8 mouse cellular contexts compared by ENCODE assay signal in the genomic region with DNA sequence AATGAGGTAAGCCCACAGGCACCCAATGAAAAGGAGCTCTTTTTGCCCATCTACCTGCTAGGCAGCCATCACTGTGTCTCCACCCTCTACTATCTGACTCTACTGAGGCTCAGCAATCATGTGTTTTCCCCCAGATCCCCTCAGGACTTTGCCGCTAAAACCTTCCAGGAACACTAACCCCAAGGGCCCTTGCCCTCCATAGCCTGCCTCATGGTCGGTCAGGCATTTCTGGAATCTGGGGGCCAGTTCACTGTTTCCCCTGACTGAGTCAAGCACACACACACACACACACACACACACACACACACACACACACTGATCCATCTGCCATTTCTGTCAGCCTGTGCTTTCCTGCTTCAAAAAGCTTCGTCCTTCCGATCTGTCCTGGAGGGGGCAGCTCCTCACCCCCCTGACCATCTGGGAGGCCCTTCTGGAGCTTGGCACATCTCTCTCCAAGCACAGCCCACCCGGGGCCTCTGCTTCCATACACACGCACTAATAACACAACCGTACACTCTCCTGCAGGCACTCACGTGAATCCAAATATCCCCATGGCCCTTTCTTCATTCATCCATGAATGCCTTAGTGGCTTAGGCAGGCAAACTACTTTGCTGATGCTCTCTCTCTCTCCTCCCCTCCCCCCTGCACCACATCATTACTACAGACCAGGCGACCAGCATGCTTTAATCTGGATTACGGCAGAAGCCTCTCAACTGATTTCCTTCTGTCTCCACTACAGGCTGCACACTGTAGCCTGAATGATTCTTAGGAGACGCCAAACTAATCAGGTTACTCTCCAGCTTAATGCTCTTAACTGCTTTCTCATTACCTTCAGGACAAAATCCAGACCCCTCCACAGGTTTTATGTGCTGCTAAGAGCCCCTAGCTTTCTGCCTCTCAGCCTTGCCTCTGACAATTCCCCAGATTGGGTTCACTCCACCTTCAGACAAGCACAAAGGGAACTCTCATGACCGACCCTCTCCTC. TPM values are rescaled to one million over a fixed set of nuclear protein-coding genes. Genes with fewer than 3 reads are reported as not detected.
A peak's percentile ranks its signal among the peaks of the same experiment; 100 is the strongest.
DNase-seq lines count a peak whose midpoint lies in the region; ATAC-seq lines count a peak whose summit lies in the region.

No protein-coding gene starts in this region.

- WGBS in neural tube, embryonic 11.5 days: 44% methylated on average over 12 of the region's 12 CpGs
- 23% methylated on average over 12 of the region's 12 CpGs for WGBS in embryonic facial prominence, embryonic 10.5 days
- 48% methylated on average over 12 of the region's 12 CpGs for WGBS in intestine, embryonic 15.5 days

- H3K27me3 ChIP-seq in neural tube, embryonic 11.5 days (ENCODE audit: control insufficient read depth, insufficient read depth, low read length): no peaks in the 10 kb centered on the region
- no peaks in the 10 kb centered on the region for H3K27me3 ChIP-seq in embryonic facial prominence, embryonic 10.5 days (replicated peaks; ENCODE audit: low read depth, poor library complexity, severe bottlenecking)
- H3K27me3 ChIP-seq in intestine, embryonic 15.5 days (replicated peaks): no peaks in the 10 kb centered on the region

- no peak overlapping the region; the same call in 1 of the 2 replicates for H3K4me3 ChIP-seq in neural tube, embryonic 11.5 days (ENCODE audit: low read depth, low read length)
- peak overlapping the region; percentile 8; the same call in 1 of the 2 replicates for H3K4me3 ChIP-seq in embryonic facial prominence, embryonic 10.5 days
- H3K4me3 ChIP-seq in intestine, embryonic 15.5 days (replicated peaks): no peak overlapping the region

- H3K4me1 ChIP-seq in neural tube, embryonic 11.5 days (ENCODE audit: control insufficient read depth, insufficient read depth, low read length): peaks cover 19% of the 10 kb centered on the region
- H3K4me1 ChIP-seq in embryonic facial prominence, embryonic 10.5 days: peaks cover 27% of the 10 kb centered on the region
- peaks cover 7% of the 10 kb centered on the region for H3K4me1 ChIP-seq in intestine, embryonic 15.5 days (replicated peaks)

- no peaks in the 10 kb centered on the region for H3K9me3 ChIP-seq in neural tube, embryonic 11.5 days (ENCODE audit: control insufficient read depth, low read length)
- no peaks in the 10 kb centered on the region for H3K9me3 ChIP-seq in embryonic facial prominence, embryonic 10.5 days
- no peaks in the 10 kb centered on the region for H3K9me3 ChIP-seq in intestine, embryonic 15.5 days

- peak overlapping the region; percentile 53 for H3K27ac ChIP-seq in neural tube, embryonic 11.5 days (ENCODE audit: low read depth, low read length)
- H3K27ac ChIP-seq in embryonic facial prominence, embryonic 10.5 days (replicated peaks): no peak overlapping the region; the same call in 1 of the 2 replicates
- H3K27ac ChIP-seq in intestine, embryonic 15.5 days: no peak overlapping the region

- peak overlapping the region; percentile 1 for H3K4me2 ChIP-seq in neural tube, embryonic 11.5 days (ENCODE audit: low read depth)
- H3K4me2 ChIP-seq in intestine, embryonic 15.5 days (replicated peaks): no peak overlapping the region; the same call in 1 of the 2 replicates

- peak; percentile 20; the same call in 1 of the 2 replicates for ATAC-seq in neural tube, embryonic 11.5 days (ENCODE audit: insufficient read depth, low FRiP score, low TSS enrichment)
- peak; percentile 48; the same call in 1 of the 2 replicates for ATAC-seq in intestine, embryonic 15.5 days
- no peak for ATAC-seq in megakaryocyte progenitor cell, adult 5-6 weeks (replicated peaks; ENCODE audit: poor library complexity)

- peak overlapping the region; percentile 10; the same call in 1 of the 2 replicates for H3K9ac ChIP-seq in neural tube, embryonic 11.5 days (ENCODE audit: low read length)
- no peak overlapping the region for H3K9ac ChIP-seq in intestine, embryonic 15.5 days

- peak; percentile 19 for DNase-seq in neural tube, embryonic 11.5 days (ENCODE audit: low spot score)
- no peak for DNase-seq in neural tube, embryonic 10.5 days (ENCODE audit: extremely low spot score, low spot score)
- DNase-seq in embryonic facial prominence, embryonic 10.5 days (ENCODE audit: low spot score): peak; percentile 15
- peak; percentile 84 for DNase-seq in retina, postnatal 7 days (ENCODE audit: low read depth, low spot score)
- no peak for DNase-seq in thymus, postnatal 14 days
- no peak for DNase-seq in gastrocnemius, postnatal 10 days

- peaks cover 14% of the 10 kb centered on the region for H3K36me3 ChIP-seq in neural tube, embryonic 11.5 days (ENCODE audit: control insufficient read depth, insufficient read depth, low read length)
- H3K36me3 ChIP-seq in embryonic facial prominence, embryonic 10.5 days (replicated peaks): peaks cover 60% of the 10 kb centered on the region
- H3K36me3 ChIP-seq in intestine, embryonic 15.5 days: peaks cover 7% of the 10 kb centered on the region; the same call in 1 of the 2 replicates

RNA-seq across cellular contexts. Expression of a gene that starts 11.6 kb away (rescaled TPM):
- 115 and 128 TPM in 2 replicates for polyA plus RNA-seq in neural tube, embryonic 11.5 days (2014; fragmentation: Nextera tagmentation; extraction: Ambion mirVana)
- polyA plus RNA-seq in embryonic facial prominence, embryonic 10.5 days (2016; fragmentation: Nextera tagmentation; extraction: Ambion mirVana): 94.9 and 104 TPM in 2 replicates
- 36.6 and 37.8 TPM in 2 replicates for polyA plus RNA-seq in intestine, embryonic 15.5 days (2015; fragmentation: Nextera tagmentation; extraction: Ambion mirVana)
- total RNA-seq in megakaryocyte progenitor cell, adult 5-6 weeks (2015): not detected in 2 replicates
- not detected in 2 replicates for total RNA-seq in megakaryocyte progenitor cell, adult 5-6 weeks (2017)
- 10 to 100 TPM; 10.6 to 13.0 TPM for total RNA-seq in gastrocnemius, postnatal 10 days (2021)

RNA-seq across cellular contexts. Expression of a gene that starts 15.6 kb away (rescaled TPM):
- polyA plus RNA-seq in neural tube, embryonic 11.5 days (2014; fragmentation: Nextera tagmentation; extraction: Ambion mirVana): 47.3 and 53.7 TPM in 2 replicates
- polyA plus RNA-seq in embryonic facial prominence, embryonic 10.5 days (2016; fragmentation: Nextera tagmentation; extraction: Ambion mirVana): 30.3 and 33.1 TPM in 2 replicates
- polyA plus RNA-seq in intestine, embryonic 15.5 days (2015; fragmentation: Nextera tagmentation; extraction: Ambion mirVana): 29.0 and 29.4 TPM in 2 replicates
- 16.2 and 21.0 TPM in 2 replicates for total RNA-seq in megakaryocyte progenitor cell, adult 5-6 weeks (2015)
- total RNA-seq in megakaryocyte progenitor cell, adult 5-6 weeks (2017): 9.5 and 16.2 TPM in 2 replicates
- total RNA-seq in gastrocnemius, postnatal 10 days (2021): 10 to 100 TPM; 42.9 to 44.0 TPM

RNA-seq across cellular contexts. Expression of a gene that starts 30.1 kb away (rescaled TPM):
- 0.37 TPM in 1 of 2 replicates, not detected in the other for polyA plus RNA-seq in neural tube, embryonic 11.5 days (2014; fragmentation: Nextera tagmentation; extraction: Ambion mirVana)
- 0.22 TPM in 1 of 2 replicates, not detected in the other for polyA plus RNA-seq in embryonic facial prominence, embryonic 10.5 days (2016; fragmentation: Nextera tagmentation; extraction: Ambion mirVana)
- polyA plus RNA-seq in intestine, embryonic 15.5 days (2015; fragmentation: Nextera tagmentation; extraction: Ambion mirVana): 3.8 and 4.8 TPM in 2 replicates
- total RNA-seq in megakaryocyte progenitor cell, adult 5-6 weeks (2015): not detected in 2 replicates
- not detected in 2 replicates for total RNA-seq in megakaryocyte progenitor cell, adult 5-6 weeks (2017)
- 1 to 10 TPM in 1 of 2 experiments, not detected in 1; 2.5 TPM for total RNA-seq in gastrocnemius, postnatal 10 days (2021)

Comparison
In these comparisons a context has a peak if more than half of its experiments do, and no peak if none do; other contexts are left out.
1. DNase-seq: peak in neural tube, embryonic 11.5 days (single experiment), embryonic facial prominence, embryonic 10.5 days (single experiment) and retina, postnatal 7 days (single experiment); none in neural tube, embryonic 10.5 days (single experiment), thymus, postnatal 14 days (single experiment) and gastrocnemius, postnatal 10 days (single experiment).